Mouse (Mus musculus) CH12.LX (cell line): ENCODE measurements around the gene Tmem274. TPM values are rescaled to one million over a fixed set of nuclear protein-coding genes. Genes with fewer than 3 reads are reported as not detected.

Experiments used
- DNase-seq: peaks from one replicate; pipeline ENCODE4 v3.0.0-alpha.2; 2013; ENCODE audit errors: extremely low read depth
- H3K27ac ChIP-seq: 2 replicates; pipeline ENCODE4 v1.5.1; 2012; ENCODE audit warnings: low read depth, mild to moderate bottlenecking, control low read depth, moderate library complexity; ENCODE audit not compliant: insufficient read depth
- H3K27me3 ChIP-seq: replicated peaks from 2 replicates; pipeline ENCODE3; 2012; ENCODE audit warnings: inconsistent platforms
- H3K36me3 ChIP-seq, 2 experiments: replicated peaks in 1 of 2; 2 replicates each; pipeline versions ENCODE3 to v1.6.1; 2012; ENCODE audit warnings: inconsistent platforms in 1 of 2, low read length in 1 of 2, mild to moderate bottlenecking in 1 of 2, mixed read lengths in 1 of 2, moderate library complexity in 1 of 2; ENCODE audit not compliant: control insufficient read depth in 1 of 2, insufficient read depth in 1 of 2
- H3K4me1 ChIP-seq, 2 experiments: 2 replicates each; pipeline ENCODE4 v1.6.1; 2012; ENCODE audit warnings: inconsistent platforms in 1 of 2, moderate library complexity in 1 of 2; ENCODE audit not compliant: insufficient read depth in 2 of 2, control insufficient read depth in 1 of 2
- H3K4me2 ChIP-seq: 2 replicates; pipeline ENCODE4 v1.6.1; 2012; ENCODE audit warnings: low read depth, mild to moderate bottlenecking, control low read depth; ENCODE audit not compliant: poor library complexity, insufficient read depth, severe bottlenecking
- H3K4me3 ChIP-seq, 3 experiments: fragments of 150-350 bp in 1 of 3; sonication (generic) in 1 of 3; replicated peaks in 1 of 3; 2 replicates each; pipeline versions ENCODE3 to v1.5.1; 2011 to 2012; ENCODE audit warnings: low read depth in 2 of 3, low read length in 2 of 3, mild to moderate bottlenecking in 2 of 3, moderate library complexity in 2 of 3, control low read depth in 1 of 3, improper control_type of control experiment in 1 of 3, inconsistent platforms in 1 of 3, mixed read lengths in 1 of 3; ENCODE audit not compliant: poor library complexity in 1 of 3
- H3K79me2 ChIP-seq: replicated peaks from 2 replicates; pipeline ENCODE4 v1.6.1; 2012; ENCODE audit warnings: mild to moderate bottlenecking, moderate library complexity; ENCODE audit not compliant: control insufficient read depth, poor library complexity, insufficient read depth, severe bottlenecking; ENCODE audit errors: extremely low read depth
- H3K9ac ChIP-seq: 2 replicates; pipeline ENCODE4 v1.6.1; 2012; ENCODE audit warnings: low read depth, mild to moderate bottlenecking, control low read depth, moderate library complexity; ENCODE audit not compliant: insufficient read depth
- H3K9me3 ChIP-seq: replicated peaks from 2 replicates; pipeline ENCODE3; 2012; ENCODE audit warnings: low read length, inconsistent platforms, mixed read lengths
- BHLHE40 ChIP-seq: IDR thresholded peaks from 2 replicates; pipeline ENCODE4 v1.6.1; 2011; ENCODE audit warnings: mild to moderate bottlenecking, low read depth, low read length, improper control_type of control experiment
- CHD1 ChIP-seq: IDR thresholded peaks from 2 replicates; pipeline ENCODE4 v1.6.1; 2012; ENCODE audit warnings: low read depth, low read length, improper control_type of control experiment, inconsistent platforms
- CTCF ChIP-seq, 2 experiments: IDR thresholded peaks in 1 of 2; conservative IDR thresholded peaks in 1 of 2; 2 replicates each; pipeline ENCODE4 v1.5.1; 2011 to 2012; ENCODE audit warnings: low read depth in 2 of 2, low read length in 2 of 2, improper control_type of control experiment in 1 of 2, inconsistent platforms in 1 of 2, mild to moderate bottlenecking in 1 of 2, moderate library complexity in 1 of 2
- E2F4 ChIP-seq: IDR thresholded peaks from 2 replicates; pipeline ENCODE4 v1.6.1; 2011; ENCODE audit warnings: low read depth, low read length, improper control_type of control experiment; ENCODE audit not compliant: insufficient replicate concordance
- EP300 ChIP-seq: IDR thresholded peaks from 2 replicates; pipeline ENCODE4 v1.6.1; 2011; ENCODE audit warnings: low read length, improper control_type of control experiment
- IRF4 ChIP-seq: IDR thresholded peaks from 2 replicates; pipeline ENCODE4 v1.6.1; 2014; ENCODE audit warnings: low read depth, mild to moderate bottlenecking, inconsistent platforms, low read length, improper control_type of control experiment
- JUN ChIP-seq: IDR thresholded peaks from 2 replicates; pipeline ENCODE4 v1.6.1; 2011; ENCODE audit warnings: low read depth, mild to moderate bottlenecking, low read length, improper control_type of control experiment, moderate library complexity; ENCODE audit not compliant: insufficient read depth
- JUND ChIP-seq: conservative IDR thresholded peaks from 2 replicates; pipeline ENCODE4 v1.6.1; 2011; ENCODE audit warnings: low read depth, low read length, improper control_type of control experiment
- MAFK ChIP-seq: IDR thresholded peaks from 2 replicates; pipeline ENCODE4 v1.6.1; 2011; ENCODE audit warnings: low read length, improper control_type of control experiment; ENCODE audit not compliant: insufficient replicate concordance
- MAZ ChIP-seq: IDR thresholded peaks from 2 replicates; pipeline ENCODE4 v1.6.1; 2012; ENCODE audit warnings: low read depth, mild to moderate bottlenecking, inconsistent platforms, low read length, improper control_type of control experiment, moderate library complexity
- PAX5 ChIP-seq: IDR thresholded peaks from 2 replicates; pipeline ENCODE4 v1.6.1; 2012; ENCODE audit warnings: low read length, inconsistent platforms, mixed read lengths
- RAD21 ChIP-seq: IDR thresholded peaks from 2 replicates; pipeline ENCODE4 v1.6.1; 2011; ENCODE audit warnings: low read depth, mild to moderate bottlenecking, low read length, improper control_type of control experiment, moderate library complexity
- UBTF ChIP-seq: IDR thresholded peaks from 2 replicates; pipeline ENCODE4 v1.6.1; 2012; ENCODE audit warnings: low read depth, mild to moderate bottlenecking, inconsistent platforms, low read length, improper control_type of control experiment, moderate library complexity
- ZC3H11A ChIP-seq: IDR thresholded peaks from 2 replicates; pipeline ENCODE4 v1.6.1; 2012; ENCODE audit warnings: low read depth, mild to moderate bottlenecking, inconsistent platforms, low read length, improper control_type of control experiment
- ZKSCAN1 ChIP-seq: IDR thresholded peaks from 2 replicates; pipeline ENCODE4 v1.6.1; 2012; ENCODE audit warnings: low read depth, inconsistent platforms, low read length, improper control_type of control experiment, borderline replicate concordance
- ZMIZ1 ChIP-seq: IDR thresholded peaks from 2 replicates; pipeline ENCODE4 v1.6.1; 2012; ENCODE audit warnings: low read depth, mild to moderate bottlenecking, inconsistent platforms, low read length, improper control_type of control experiment
- dilution Hi-C: fragments of 300-500 bp; cut with MboI; formaldehyde crosslinking; loops from 2 replicates; pipeline ENCODE4 v1.14.3; 2020; ENCODE audit warnings: low sequenced_read_pairs; ENCODE audit not compliant: extremely low pct_unique_long_range_greater_than_20kb, extremely low pct_ligation_motif_present
- in situ Hi-C: fragments of 300-500 bp; cut with MboI; formaldehyde crosslinking; loops from 3 replicates; pipeline ENCODE4 v1.14.3; 2019; ENCODE audit warnings: low sequenced_read_pairs, low pct_ligation_motif_present, low pct_unique_long_range_greater_than_20kb, mixed read lengths
- polyA plus RNA-seq: library from polyadenylated mRNA; unstranded; fragments of >175 nt; gene quantifications from 2 replicates; pipeline ENCODE4 v1.2.1, GENCODE M21; 2012; ENCODE audit warnings: low read depth; ENCODE audit not compliant: insufficient read length
- total RNA-seq, 2 experiments: library from RNA; depleted of rRNA; stranded (reverse); fragments of 300-350 nt in 1 of 2; fragments of >200 nt in 1 of 2; gene quantifications; 2 replicates each; pipeline ENCODE4 v1.2.3; 2012 to 2014

Tmem274 gene
- total and polyA plus RNA-seq, 3 experiments, result not detected

DNA sequence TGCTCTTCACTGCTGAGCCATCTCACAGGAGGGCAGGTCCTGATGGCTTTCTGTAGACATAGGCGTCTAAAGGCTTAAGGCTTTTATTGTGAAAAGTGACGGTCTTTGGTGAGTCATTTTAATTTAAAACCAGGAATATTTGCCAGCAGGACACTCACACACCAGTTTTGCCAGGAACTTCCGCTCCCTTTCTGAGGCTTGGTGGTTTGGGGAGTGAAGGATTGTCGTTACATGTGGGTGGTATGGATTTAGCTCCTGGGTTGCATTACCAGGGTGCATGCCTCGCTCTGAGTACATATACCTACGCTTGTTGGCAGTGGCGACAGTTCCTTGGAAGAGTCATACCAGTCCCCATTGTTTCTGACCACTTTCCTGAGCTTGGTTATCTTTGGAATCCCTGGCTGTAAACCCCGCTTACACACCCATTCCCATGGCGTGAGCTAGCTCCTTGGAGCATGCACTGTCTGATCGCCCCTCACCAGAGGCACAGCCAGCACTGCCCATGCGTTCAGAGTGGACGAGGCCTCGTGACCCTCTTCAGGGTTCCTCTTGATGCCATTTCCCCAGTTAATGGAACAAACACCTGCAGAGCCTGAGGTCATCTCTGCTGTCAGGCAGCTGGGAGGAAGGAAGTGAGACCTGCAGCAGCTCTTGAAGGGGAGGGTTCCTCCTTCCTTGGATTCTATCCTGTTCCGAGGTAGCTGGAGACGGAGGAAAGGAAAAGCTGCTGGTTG, 50.6 kb downstream of the Tmem274 start:
- no peak for DNase-seq
- no peak overlapping the region for H3K4me2 ChIP-seq

DNA sequence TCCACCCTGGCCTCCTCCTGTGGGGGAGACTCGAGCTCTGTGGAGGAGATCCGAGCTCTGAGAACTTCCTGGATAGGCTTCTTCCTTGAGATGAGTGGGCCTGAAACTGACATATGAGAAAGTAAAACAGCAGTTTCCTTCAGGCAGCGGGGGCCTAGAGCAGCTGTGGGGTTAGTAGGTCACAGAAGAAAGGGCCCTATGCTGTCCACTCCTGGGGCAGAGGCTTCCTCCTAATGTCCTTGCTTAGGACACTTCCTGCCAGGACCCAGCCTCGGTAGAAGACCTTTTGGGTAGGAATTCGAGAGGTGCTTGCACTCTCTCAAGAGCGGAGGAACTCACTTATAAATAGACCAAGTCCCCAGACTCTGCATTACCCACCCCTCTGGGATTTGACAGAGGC, 52.5 kb downstream of the Tmem274 start:
- H3K4me1 ChIP-seq, result peaks cover 4 to 7% of the 10 kb centered on the region in 2 experiments
- no peak overlapping the region for H3K9ac ChIP-seq
- H3K4me2 ChIP-seq, result no peak overlapping the region; the same call in 1 of the 2 replicates
- no peaks in the 10 kb centered on the region for H3K9me3 ChIP-seq
- H3K79me2 ChIP-seq, result no peaks in the 10 kb centered on the region
- H3K27me3 ChIP-seq, result no peaks in the 10 kb centered on the region
- TF ChIP-seq CTCF (conservative IDR thresholded peaks at IDR 0.05 in 1 of 2, IDR thresholded peaks at IDR 0.05 in 1 of 2; ENCODE audit: low read depth in 2 of 2, low read length in 2 of 2) (no peak), E2F4 (no peak), MAZ (no peak), BHLHE40 (no peak), UBTF (no peak), EP300 (no peak), MAFK (no peak), JUND (no peak), ZC3H11A (no peak), ZKSCAN1 (no peak)
- H3K27ac ChIP-seq, result no peak overlapping the region
- dilution Hi-C loops (no loop called here), in situ Hi-C loops (loop anchor here (5.0 kb wide), 1 partner anchor 77 kb away; the partner anchor contains the start of gene Rbp7)
- no peak for DNase-seq
- H3K4me3 ChIP-seq, result no peak overlapping the region
- H3K36me3 ChIP-seq, result no peaks in the 10 kb centered on the region

More for the DNA sequence above, 50.6 kb downstream of the Tmem274 start:
- H3K27me3 ChIP-seq, result peaks cover under 1% of the 10 kb centered on the region
- H3K4me3 ChIP-seq, result no peak overlapping the region
- H3K27ac ChIP-seq, result no peak overlapping the region
- H3K36me3 ChIP-seq, result no peaks in the 10 kb centered on the region
- in situ Hi-C loops (loop anchor here (5.0 kb wide), 1 partner anchor 75 kb away; the partner anchor contains the start of gene Rbp7), dilution Hi-C loops (no loop called here)
- H3K4me1 ChIP-seq, result peaks cover 4 to 7% of the 10 kb centered on the region in 2 experiments
- TF ChIP-seq BHLHE40 (no peak), JUND (no peak), EP300 (no peak), JUN (no peak), PAX5 (no peak), IRF4 (no peak), CHD1 (no peak), ZMIZ1 (no peak), MAFK (no peak), RAD21 (no peak), ZC3H11A (no peak), UBTF (no peak)
- no peak overlapping the region for H3K9ac ChIP-seq
- H3K9me3 ChIP-seq, result no peaks in the 10 kb centered on the region
- H3K79me2 ChIP-seq, result no peaks in the 10 kb centered on the region

Other genes starting within 250 kb of the Tmem274 start
- 25.0 and 27.6 TPM in 2 replicates for gene Kif1b, start 169.7 kb upstream of the Tmem274 start, total RNA-seq (2012; rRNA removed)
- 10.0 and 11.2 TPM in 2 replicates for gene Kif1b, start 169.7 kb upstream of the Tmem274 start, total RNA-seq (2014; rRNA removed)
- 15.0 and 17.0 TPM in 2 replicates for gene Kif1b, start 169.7 kb upstream of the Tmem274 start, polyA plus RNA-seq
- 35.3 and 41.6 TPM in 2 replicates for gene Ube4b, start 50.6 kb upstream of the Tmem274 start, total RNA-seq (2012; rRNA removed)
- gene Ube4b, start 50.6 kb upstream of the Tmem274 start, total RNA-seq (2014; rRNA removed), result 13.1 and 14.3 TPM in 2 replicates
- gene Ube4b, start 50.6 kb upstream of the Tmem274 start, polyA plus RNA-seq, result 47.9 and 60.0 TPM in 2 replicates
- gene Rbp7, start 22.4 kb upstream of the Tmem274 start, total RNA-seq (2012; rRNA removed), result not detected in 2 replicates
- not detected in 2 replicates for gene Rbp7, start 22.4 kb upstream of the Tmem274 start, total RNA-seq (2014; rRNA removed)
- gene Rbp7, start 22.4 kb upstream of the Tmem274 start, polyA plus RNA-seq, result not detected in 2 replicates
- 11.4 and 12.4 TPM in 2 replicates for gene Nmnat1, start 7.8 kb downstream of the Tmem274 start, total RNA-seq (2012; rRNA removed)
- 9.6 and 10.9 TPM in 2 replicates for gene Nmnat1, start 7.8 kb downstream of the Tmem274 start, total RNA-seq (2014; rRNA removed)
- gene Nmnat1, start 7.8 kb downstream of the Tmem274 start, polyA plus RNA-seq, result 8.6 and 10.0 TPM in 2 replicates
- gene Lzic, start 7.9 kb downstream of the Tmem274 start, total RNA-seq (2012; rRNA removed), result 43.4 and 43.6 TPM in 2 replicates
- gene Lzic, start 7.9 kb downstream of the Tmem274 start, total RNA-seq (2014; rRNA removed), result 53.3 and 68.5 TPM in 2 replicates
- 40.0 and 49.5 TPM in 2 replicates for gene Lzic, start 7.9 kb downstream of the Tmem274 start, polyA plus RNA-seq
- 5.7 and 5.9 TPM in 2 replicates for gene Ctnnbip1, start 40.9 kb downstream of the Tmem274 start, total RNA-seq (2012; rRNA removed)
- 4.3 and 4.5 TPM in 2 replicates for gene Ctnnbip1, start 40.9 kb downstream of the Tmem274 start, total RNA-seq (2014; rRNA removed)
- gene Ctnnbip1, start 40.9 kb downstream of the Tmem274 start, polyA plus RNA-seq, result 5.7 and 8.4 TPM in 2 replicates
- 51.4 and 53.1 TPM in 2 replicates for gene Clstn1, start 109.1 kb downstream of the Tmem274 start, total RNA-seq (2012; rRNA removed)
- 26.4 and 27.7 TPM in 2 replicates for gene Clstn1, start 109.1 kb downstream of the Tmem274 start, total RNA-seq (2014; rRNA removed)
- 35.2 and 36.9 TPM in 2 replicates for gene Clstn1, start 109.1 kb downstream of the Tmem274 start, polyA plus RNA-seq
- 84.0 and 95.0 TPM in 2 replicates for gene Pik3cd, start 225.2 kb downstream of the Tmem274 start, total RNA-seq (2012; rRNA removed)
- gene Pik3cd, start 225.2 kb downstream of the Tmem274 start, total RNA-seq (2014; rRNA removed), result 57.0 and 60.3 TPM in 2 replicates
- gene Pik3cd, start 225.2 kb downstream of the Tmem274 start, polyA plus RNA-seq, result 62.4 and 72.1 TPM in 2 replicates